Mouse (Mus musculus): ENCODE measurements around the gene Ssh2. TPM values are rescaled to one million over a fixed set of nuclear protein-coding genes. Genes with fewer than 3 reads are reported as not detected.

Ssh2 gene
- polyA plus RNA-seq, 1 experiment = not detected

DNA sequence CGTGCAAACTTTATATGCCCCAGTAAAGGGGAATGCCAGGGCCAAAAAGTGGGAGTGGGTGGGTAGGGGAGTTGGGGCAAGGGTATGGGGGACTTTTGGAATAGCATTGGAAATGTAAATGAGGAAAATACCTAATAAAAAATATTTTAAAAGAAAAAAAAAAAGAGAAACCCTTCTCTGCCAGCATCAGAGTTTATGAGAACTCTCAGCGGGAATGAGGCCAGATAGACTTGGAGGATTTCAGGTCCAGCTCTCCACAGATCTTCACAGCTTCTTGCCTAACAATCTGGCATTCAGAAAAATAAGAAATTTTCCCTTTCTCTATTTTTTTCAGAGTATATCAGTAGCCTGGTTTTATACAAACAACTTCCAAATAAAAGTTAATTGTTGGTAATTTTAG, 220.9 kb downstream of the Ssh2 start:
- TF ChIP-seq CTCF (IDR thresholded peaks at IDR 0.05; ENCODE audit: insufficient read depth, low read depth, low read length) (no peak), POLR2A (IDR thresholded peaks at IDR 0.05; ENCODE audit: insufficient read depth, low read depth, low read length) (no peak)
- Histone ChIP-seq H3K27ac (ENCODE audit: insufficient read depth, low read depth, low read length) (no peak overlapping the region), H3K4me1 (ENCODE audit: control insufficient read depth, insufficient read depth, low read length) (no peaks in the 10 kb centered on the region), H3K4me3 (ENCODE audit: insufficient read depth, low read depth, low read length) (no peak overlapping the region)
- WGBS = 88% methylated on average over 2 of the region's 2 CpGs

DNA sequence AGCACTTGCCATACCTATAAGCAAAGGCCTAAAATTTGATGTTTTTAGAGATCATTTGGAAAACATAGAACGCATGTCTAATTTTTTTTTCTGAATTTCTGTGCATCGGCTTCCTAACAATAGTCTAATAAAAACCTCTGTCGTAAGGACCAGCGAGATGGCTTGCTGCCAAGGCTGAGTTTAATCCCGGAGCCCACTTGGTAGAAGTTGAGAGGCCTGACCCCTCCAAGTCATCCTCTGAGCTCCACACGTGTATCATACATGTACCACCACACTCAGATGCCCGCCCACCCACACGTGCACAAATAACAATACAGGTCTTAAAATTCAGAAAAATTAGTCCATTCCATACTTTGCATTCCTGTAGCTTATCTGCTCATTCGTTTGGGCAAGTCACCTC, 224.0 kb downstream of the Ssh2 start:
- WGBS = 86% methylated on average over 9 of the region's 9 CpGs
- H3K27ac ChIP-seq (ENCODE audit: insufficient read depth, low read depth, low read length) = no peak overlapping the region

DNA sequence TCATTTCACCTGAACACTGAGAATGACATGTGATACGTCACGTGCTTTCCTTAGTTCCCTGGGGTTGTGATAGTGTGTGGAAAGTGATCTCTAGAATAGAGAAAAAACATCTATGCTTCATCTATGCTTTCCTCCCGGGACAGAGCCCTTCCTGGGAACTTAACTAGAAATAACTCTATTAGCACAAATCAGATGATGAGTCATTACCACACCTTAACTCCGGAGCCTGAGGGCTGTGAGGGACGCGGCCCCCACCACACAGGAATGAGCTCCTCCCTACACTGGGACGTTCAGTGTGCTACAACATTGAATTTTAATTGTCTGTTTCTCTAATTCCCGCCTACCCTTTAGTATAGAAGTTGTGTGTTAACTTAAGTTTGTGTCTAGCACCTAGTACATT, 224.9 kb downstream of the Ssh2 start:
- Histone ChIP-seq H3K27ac (ENCODE audit: insufficient read depth, low read depth, low read length) (no peak overlapping the region), H3K4me1 (ENCODE audit: control insufficient read depth, insufficient read depth, low read length) (no peaks in the 10 kb centered on the region), H3K4me3 (ENCODE audit: insufficient read depth, low read depth, low read length) (no peak overlapping the region)
- no peak for TF ChIP-seq POLR2A (IDR thresholded peaks at IDR 0.05; ENCODE audit: insufficient read depth, low read depth, low read length)
- no peak for TF ChIP-seq CTCF (IDR thresholded peaks at IDR 0.05; ENCODE audit: insufficient read depth, low read depth, low read length)
- 72% methylated on average over 8 of the region's 8 CpGs for WGBS

More for the DNA sequence above, 224.0 kb downstream of the Ssh2 start:
- no peak overlapping the region for H3K4me3 ChIP-seq (ENCODE audit: insufficient read depth, low read depth, low read length)
- H3K4me1 ChIP-seq (ENCODE audit: control insufficient read depth, insufficient read depth, low read length) = no peaks in the 10 kb centered on the region
- TF ChIP-seq POLR2A (IDR thresholded peaks at IDR 0.05; ENCODE audit: insufficient read depth, low read depth, low read length) (no peak), CTCF (IDR thresholded peaks at IDR 0.05; ENCODE audit: insufficient read depth, low read depth, low read length) (no peak)

DNA sequence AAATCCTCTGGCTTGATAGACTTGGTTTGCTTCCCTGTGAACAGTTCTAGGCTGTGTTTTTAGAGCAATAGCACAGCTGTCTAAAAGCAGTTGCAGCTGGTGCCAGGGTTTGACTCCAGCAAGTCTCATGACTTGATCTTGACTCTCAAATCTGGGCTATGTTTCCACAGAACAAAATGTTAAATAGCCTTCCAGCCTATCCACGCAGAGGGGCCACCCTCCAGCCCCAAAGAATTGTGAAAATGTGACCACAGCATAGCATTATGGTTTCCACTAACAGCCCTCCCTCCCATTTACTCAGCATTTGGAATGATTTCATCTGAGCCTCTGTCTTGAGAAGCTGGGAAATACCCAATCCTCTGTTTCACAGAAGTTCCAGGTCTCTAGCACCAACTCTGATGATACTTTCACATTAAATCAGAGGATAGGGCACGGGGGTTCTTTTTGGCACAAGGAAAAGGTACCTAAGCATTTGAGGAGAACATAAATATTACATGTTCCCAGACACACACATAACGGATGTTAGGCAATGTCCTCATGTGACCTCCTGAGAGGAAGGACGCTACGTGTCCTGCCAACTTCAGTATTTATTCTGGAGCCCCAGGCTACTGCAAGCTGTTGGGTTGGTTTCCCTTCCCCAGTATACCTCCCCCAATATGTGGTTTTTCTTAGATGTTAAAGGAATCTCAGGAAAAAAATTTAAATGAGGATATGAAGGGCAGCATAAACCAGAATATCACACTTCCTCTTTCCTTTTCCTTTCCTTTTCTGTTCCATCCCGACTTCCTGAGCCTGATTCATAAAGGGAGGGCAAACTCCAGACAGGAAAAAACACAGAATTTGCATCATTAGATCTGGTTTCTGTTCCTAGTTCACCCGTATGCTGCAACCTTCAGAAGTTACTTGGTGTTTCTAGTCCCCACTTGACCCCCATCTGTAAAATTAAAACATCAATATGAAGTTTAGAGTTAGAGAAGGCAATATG, 226.4 kb downstream of the Ssh2 start:
- 71% methylated on average over 7 of the region's 7 CpGs for whole genome bisulfite sequencing
- Histone ChIP-seq H3K27ac (ENCODE audit: insufficient read depth, low read depth, low read length) (no peak overlapping the region), H3K4me1 (ENCODE audit: control insufficient read depth, insufficient read depth, low read length) (no peaks in the 10 kb centered on the region; the same call in 1 of the 2 replicates), H3K4me3 (ENCODE audit: insufficient read depth, low read depth, low read length) (no peak overlapping the region)
- TF ChIP-seq POLR2A (IDR thresholded peaks at IDR 0.05; ENCODE audit: insufficient read depth, low read depth, low read length) (no peak), CTCF (IDR thresholded peaks at IDR 0.05; ENCODE audit: insufficient read depth, low read depth, low read length) (no peak)

DNA sequence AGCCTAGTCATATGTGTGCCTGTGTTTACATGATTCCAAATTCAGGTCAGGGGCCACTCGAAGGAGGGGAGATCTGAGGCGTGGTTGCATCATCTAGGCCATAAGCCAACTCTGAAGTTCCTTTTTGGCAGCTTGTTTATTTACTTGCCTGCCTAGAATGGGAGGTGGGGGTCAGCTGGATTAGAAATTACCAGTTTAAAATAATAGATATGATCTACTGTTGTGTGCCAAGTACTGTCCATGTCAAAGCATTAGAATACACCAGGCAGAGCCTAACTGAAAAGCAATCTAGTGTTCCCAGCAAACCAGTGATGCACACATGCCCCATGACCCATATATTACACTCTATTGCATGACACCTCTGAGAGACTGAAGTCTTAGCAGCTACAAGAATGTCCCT, 228.9 kb downstream of the Ssh2 start:
- 44% methylated on average over 2 of the region's 2 CpGs for WGBS
- H3K27ac ChIP-seq (ENCODE audit: insufficient read depth, low read depth, low read length) = no peak overlapping the region

DNA sequence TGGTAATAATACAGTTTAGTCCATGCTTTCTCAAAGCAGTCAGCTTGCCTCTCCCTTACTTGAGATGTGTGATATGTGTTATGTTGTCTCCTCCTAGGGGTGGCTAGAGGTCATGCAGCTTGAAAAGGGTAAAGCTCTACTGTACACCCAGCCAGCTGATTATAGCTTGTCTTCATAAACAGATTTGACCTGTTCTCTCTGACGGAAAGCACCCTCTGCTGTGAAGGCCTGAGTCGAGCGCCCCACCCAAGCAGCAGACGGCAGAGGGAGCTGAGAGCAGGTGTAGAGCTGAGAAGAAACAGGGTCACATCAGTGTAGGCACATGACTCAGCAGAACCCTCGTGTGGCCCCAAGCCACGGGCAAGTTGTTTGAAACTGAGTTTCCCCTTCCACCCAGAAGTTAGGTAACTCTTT, 230.5 kb downstream of the Ssh2 start:
- 37% methylated on average over 6 of the region's 6 CpGs for WGBS

More for the DNA sequence above, 228.9 kb downstream of the Ssh2 start:
- Histone ChIP-seq H3K4me3 (ENCODE audit: insufficient read depth, low read depth, low read length) (no peak overlapping the region), H3K4me1 (ENCODE audit: control insufficient read depth, insufficient read depth, low read length) (no peaks in the 10 kb centered on the region; the same call in 1 of the 2 replicates)
- TF ChIP-seq POLR2A (IDR thresholded peaks at IDR 0.05; ENCODE audit: insufficient read depth, low read depth, low read length) (no peak), CTCF (IDR thresholded peaks at IDR 0.05; ENCODE audit: insufficient read depth, low read depth, low read length) (no peak)

DNA sequence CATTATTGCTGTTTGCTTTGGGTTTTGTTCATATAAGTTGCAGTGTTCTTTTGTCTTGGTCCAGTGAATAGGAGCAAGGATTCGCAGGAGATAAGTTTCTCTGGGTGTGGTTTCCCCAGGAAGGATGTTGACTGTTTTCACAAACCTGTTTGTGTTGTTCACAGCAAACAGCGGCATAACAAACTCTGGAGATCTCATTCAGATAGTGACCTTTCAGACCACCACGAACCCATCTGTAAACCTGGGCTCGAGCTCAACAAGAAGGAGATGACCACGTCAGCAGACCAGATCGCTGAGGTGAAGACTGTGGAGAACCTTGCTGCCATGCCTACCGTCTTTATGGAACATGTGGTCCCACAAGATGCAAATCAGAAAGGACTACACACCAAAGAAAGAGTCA, 233.1 kb downstream of the Ssh2 start:
- Histone ChIP-seq H3K4me1 (ENCODE audit: control insufficient read depth, insufficient read depth, low read length) (no peaks in the 10 kb centered on the region; the same call in 1 of the 2 replicates), H3K27ac (ENCODE audit: insufficient read depth, low read depth, low read length) (no peak overlapping the region), H3K4me3 (ENCODE audit: insufficient read depth, low read depth, low read length) (no peak overlapping the region)
- TF ChIP-seq POLR2A (IDR thresholded peaks at IDR 0.05; ENCODE audit: insufficient read depth, low read depth, low read length) (no peak), CTCF (IDR thresholded peaks at IDR 0.05; ENCODE audit: insufficient read depth, low read depth, low read length) (no peak)
- 93% methylated on average over 7 of the region's 7 CpGs for WGBS

More for the DNA sequence above, 230.5 kb downstream of the Ssh2 start:
- Histone ChIP-seq H3K4me1 (ENCODE audit: control insufficient read depth, insufficient read depth, low read length) (no peaks in the 10 kb centered on the region; the same call in 1 of the 2 replicates), H3K27ac (ENCODE audit: insufficient read depth, low read depth, low read length) (no peak overlapping the region), H3K4me3 (ENCODE audit: insufficient read depth, low read depth, low read length) (no peak overlapping the region)
- no peak for TF ChIP-seq CTCF (IDR thresholded peaks at IDR 0.05; ENCODE audit: insufficient read depth, low read depth, low read length)
- no peak for TF ChIP-seq POLR2A (IDR thresholded peaks at IDR 0.05; ENCODE audit: insufficient read depth, low read depth, low read length)

DNA sequence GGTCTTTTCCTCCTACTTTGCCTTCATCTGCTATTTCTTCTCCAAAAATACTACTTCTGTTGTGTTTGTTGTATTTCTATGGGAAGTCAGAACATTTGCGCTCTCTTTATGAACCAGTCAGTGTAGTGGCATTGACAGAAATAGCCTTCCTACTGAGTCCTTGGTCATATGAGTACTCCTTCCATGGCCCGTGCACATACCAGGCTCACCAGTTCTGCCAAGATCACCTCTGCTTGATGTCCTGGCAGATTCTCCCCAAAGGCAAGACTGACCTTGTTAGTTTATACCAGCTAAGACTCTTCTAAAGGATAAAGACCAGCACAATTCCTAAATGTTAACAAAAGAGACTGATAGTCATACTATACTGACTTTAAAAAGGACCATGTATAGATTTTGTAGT, 235.6 kb downstream of the Ssh2 start:
- Histone ChIP-seq H3K4me1 (ENCODE audit: control insufficient read depth, insufficient read depth, low read length) (peaks cover under 1% of the 10 kb centered on the region; the same call in 1 of the 2 replicates), H3K4me3 (ENCODE audit: insufficient read depth, low read depth, low read length) (no peak overlapping the region), H3K27ac (ENCODE audit: insufficient read depth, low read depth, low read length) (no peak overlapping the region)
- TF ChIP-seq POLR2A (IDR thresholded peaks at IDR 0.05; ENCODE audit: insufficient read depth, low read depth, low read length) (no peak), CTCF (IDR thresholded peaks at IDR 0.05; ENCODE audit: insufficient read depth, low read depth, low read length) (no peak)
- 96% methylated on average over 2 of the region's 2 CpGs for WGBS

DNA sequence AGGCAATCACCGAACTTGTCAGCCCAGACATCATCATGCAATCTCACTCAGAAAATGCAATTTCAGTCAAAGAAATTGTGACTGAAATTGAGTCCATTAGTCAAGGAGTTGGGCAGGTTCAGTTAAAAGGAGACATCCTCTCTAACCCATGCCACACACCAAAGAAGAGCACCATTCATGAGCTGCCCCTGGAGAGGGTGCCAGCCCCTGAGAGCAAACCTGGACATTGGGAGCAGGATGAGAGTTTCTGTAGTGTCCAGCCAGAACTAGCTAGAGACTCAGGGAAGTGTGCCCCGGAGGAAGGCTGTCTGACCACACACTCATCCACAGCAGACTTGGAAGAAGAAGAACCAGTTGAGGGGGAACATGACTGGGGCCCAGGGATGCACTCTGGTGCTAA, 237.3 kb downstream of the Ssh2 start:
- 88% methylated on average over 2 of the region's 2 CpGs for WGBS
- H3K4me1 ChIP-seq (ENCODE audit: control insufficient read depth, insufficient read depth, low read length) = 0 out of 2 replicates have a peak, but pooled peaks cover 2% of the 10 kb centered on the region
- H3K4me3 ChIP-seq (ENCODE audit: insufficient read depth, low read depth, low read length) = no peak overlapping the region
- H3K27ac ChIP-seq (ENCODE audit: insufficient read depth, low read depth, low read length) = no peak overlapping the region
- TF ChIP-seq POLR2A (IDR thresholded peaks at IDR 0.05; ENCODE audit: insufficient read depth, low read depth, low read length) (no peak), CTCF (IDR thresholded peaks at IDR 0.05; ENCODE audit: insufficient read depth, low read depth, low read length) (no peak)
